Mouse (Mus musculus) heart, embryonic 14.5 days (tissue): ENCODE results near the gene Sval3. TPM values are rescaled to one million over a fixed set of nuclear protein-coding genes. Genes with fewer than 3 reads are reported as not detected.

ENCODE experiments used
- ATAC-seq: fragments of 200-750 bp; cut with Nextera tagmentation; 2 replicates; pipeline ENCODE4 v1.8.0; 2017; ENCODE audit warnings: low read depth, moderate TSS enrichment; ENCODE audit not compliant: insufficient number of reproducible peaks, insufficient read depth, low FRiP score
- H3K27ac ChIP-seq, 2 experiments: fragments of 200-500 bp in 1 of 2; fragments of 300-500 bp in 1 of 2; sonication (generic) in 1 of 2; replicated peaks in 1 of 2; 2 replicates each; pipeline ENCODE4 v1.5.1; 2012 to 2014; ENCODE audit warnings: low read depth in 2 of 2, low read length in 2 of 2, control low read depth in 1 of 2, mild to moderate bottlenecking in 1 of 2, mixed read lengths in 1 of 2; ENCODE audit not compliant: control insufficient read depth in 1 of 2, insufficient read depth in 1 of 2
- H3K27me3 ChIP-seq: fragments of 300-500 bp; sonication (generic); 2 replicates; pipeline ENCODE4 v1.6.1; 2014; ENCODE audit warnings: mild to moderate bottlenecking, low read length, control low read depth; ENCODE audit not compliant: control insufficient read depth, insufficient read depth
- H3K36me3 ChIP-seq: fragments of 300-500 bp; sonication (generic); 2 replicates; pipeline ENCODE4 v1.6.1; 2014; ENCODE audit warnings: mild to moderate bottlenecking, control low read depth, low read length, mixed read lengths; ENCODE audit not compliant: control insufficient read depth, insufficient read depth
- H3K4me1 ChIP-seq, 2 experiments: fragments of 200-500 bp in 1 of 2; fragments of 300-500 bp in 1 of 2; sonication (generic) in 1 of 2; 2 replicates each; pipeline ENCODE4 v1.6.1; 2012 to 2014; ENCODE audit warnings: low read length in 2 of 2, control low read depth in 1 of 2, mixed read lengths in 1 of 2; ENCODE audit not compliant: control insufficient read depth in 2 of 2, insufficient read depth in 2 of 2
- H3K4me2 ChIP-seq: fragments of 300-500 bp; sonication (generic); 2 replicates; pipeline ENCODE4 v1.6.1; 2014; ENCODE audit warnings: mild to moderate bottlenecking, low read length
- H3K4me3 ChIP-seq, 2 experiments: fragments of 200-500 bp in 1 of 2; fragments of 300-500 bp in 1 of 2; sonication (generic) in 1 of 2; 2 replicates each; pipeline ENCODE4 v1.5.1; 2012 to 2014; ENCODE audit warnings: low read length in 2 of 2, mild to moderate bottlenecking in 2 of 2, control low read depth in 1 of 2, low read depth in 1 of 2, moderate library complexity in 1 of 2; ENCODE audit not compliant: control insufficient read depth in 1 of 2, insufficient read depth in 1 of 2
- H3K9ac ChIP-seq: fragments of 300-500 bp; sonication (generic); 2 replicates; pipeline ENCODE4 v1.6.1; 2014; ENCODE audit warnings: mild to moderate bottlenecking, low read length
- H3K9me3 ChIP-seq: fragments of 300-500 bp; sonication (generic); 2 replicates; pipeline ENCODE4 v1.6.1; 2016; ENCODE audit warnings: low read length, control low read depth; ENCODE audit not compliant: control insufficient read depth
- WGBS: fragments of 180-500 bp; shearing (Covaris S2); extraction: QIAGEN DNeasy Blood & Tissue Kit; methylation state at CpG from one replicate; pipeline ENCODE4 v1.1.7; 2014; 5-methylcytosine and 5-hydroxymethylcytosine counted together
- polyA plus RNA-seq: library from polyadenylated mRNA; unstranded; fragments of >200 nt; fragmentation: Nextera tagmentation; extraction: Ambion mirVana; gene quantifications from 2 replicates; pipeline ENCODE4 v1.2.1, GENCODE M21; 2014

Gene Sval3
- polyA plus RNA-seq = not detected in 2 replicates

DNA sequence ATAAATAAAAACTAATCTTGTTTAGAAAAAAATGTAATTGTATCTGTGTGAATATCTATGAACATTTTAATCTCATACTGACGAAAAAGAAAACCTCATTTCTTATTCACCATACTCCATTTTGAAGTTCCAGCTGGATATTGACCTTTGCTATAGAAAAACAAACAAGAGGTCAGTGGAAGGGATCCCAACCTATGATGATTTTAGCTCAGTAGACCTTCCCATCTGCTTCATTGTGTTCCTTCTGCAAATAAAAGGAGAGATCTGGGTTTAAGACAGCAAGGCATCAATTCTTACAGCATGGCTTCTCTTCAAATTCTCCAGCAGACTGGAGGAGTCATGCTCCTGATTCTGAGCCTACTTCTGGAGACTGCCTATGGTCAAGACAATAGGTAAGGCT lies at the start of gene Sval3:
TSS of gene Sval3 (plus strand) at position 301 of the 400 bp plus-strand sequence.
- no peak within 1 kb of the TSS for H3K4me2 ChIP-seq
- WGBS = 47% methylated on average over 1 of the region's 1 CpGs
- no peaks in the 10 kb centered on the region for H3K4me1 ChIP-seq
- ATAC-seq = no peak
- no peaks in the 10 kb centered on the region for H3K27me3 ChIP-seq
- H3K36me3 ChIP-seq = no peaks in the 10 kb centered on the region
- H3K27ac ChIP-seq = no peak within 1 kb of the TSS
- no peak within 1 kb of the TSS for H3K4me3 ChIP-seq
- H3K9me3 ChIP-seq = no peaks in the 10 kb centered on the region
- H3K9ac ChIP-seq = no peak within 1 kb of the TSS

DNA sequence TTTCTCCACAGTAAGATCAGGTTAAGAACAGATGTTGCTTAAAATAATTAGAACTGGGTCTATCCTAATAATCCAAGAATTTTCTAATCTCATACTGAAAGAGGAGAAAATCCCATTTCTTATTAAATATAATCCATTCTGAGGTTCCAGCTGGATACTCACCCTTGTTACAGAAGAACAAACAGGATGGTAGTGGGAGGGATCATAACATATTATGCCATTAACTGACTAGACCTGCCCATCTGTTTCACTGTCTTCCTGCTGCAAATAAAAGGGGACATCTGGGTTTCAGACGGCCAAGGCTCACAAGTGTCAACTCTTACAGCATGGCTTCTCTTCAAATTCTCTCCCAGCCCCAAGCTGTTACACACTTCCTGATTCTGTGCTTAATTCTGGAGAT lies 16.6 kb upstream of the Sval3 start, which contains the start of gene Sval1:
TSS of gene Sval1 (plus strand) at position 301 of the 400 bp plus-strand sequence.
- WGBS = 59% methylated on average over 1 of the region's 1 CpGs
- H3K4me2 ChIP-seq = no peak within 1 kb of the TSS
- H3K27me3 ChIP-seq = no peaks in the 10 kb centered on the region
- H3K4me1 ChIP-seq = no peaks in the 10 kb centered on the region
- H3K36me3 ChIP-seq = no peaks in the 10 kb centered on the region
- no peak for ATAC-seq
- no peaks in the 10 kb centered on the region for H3K9me3 ChIP-seq
- H3K4me3 ChIP-seq = no peak within 1 kb of the TSS
- no peak within 1 kb of the TSS for H3K27ac ChIP-seq
- no peak within 1 kb of the TSS for H3K9ac ChIP-seq

Other genes starting within 250 kb of the Sval3 start
- not detected in 2 replicates for gene Olfr459, start 193.0 kb upstream of the Sval3 start, polyA plus RNA-seq
- gene Pip, start 120.6 kb upstream of the Sval3 start, polyA plus RNA-seq = not detected in 2 replicates
- gene Sval2, start 115.2 kb upstream of the Sval3 start, polyA plus RNA-seq = not detected in 2 replicates
- not detected in 2 replicates for gene Sval1, start 16.5 kb upstream of the Sval3 start, polyA plus RNA-seq
- not detected in 2 replicates for gene Sva, start 70.3 kb downstream of the Sval3 start, polyA plus RNA-seq
- gene Tas2r139, start 172.8 kb downstream of the Sval3 start, polyA plus RNA-seq = not detected in 2 replicates
- gene Tas2r144, start 247.2 kb downstream of the Sval3 start, polyA plus RNA-seq = not detected in 2 replicates